ENCODE assay signal across 13 mouse cellular contexts in the genomic region with DNA sequence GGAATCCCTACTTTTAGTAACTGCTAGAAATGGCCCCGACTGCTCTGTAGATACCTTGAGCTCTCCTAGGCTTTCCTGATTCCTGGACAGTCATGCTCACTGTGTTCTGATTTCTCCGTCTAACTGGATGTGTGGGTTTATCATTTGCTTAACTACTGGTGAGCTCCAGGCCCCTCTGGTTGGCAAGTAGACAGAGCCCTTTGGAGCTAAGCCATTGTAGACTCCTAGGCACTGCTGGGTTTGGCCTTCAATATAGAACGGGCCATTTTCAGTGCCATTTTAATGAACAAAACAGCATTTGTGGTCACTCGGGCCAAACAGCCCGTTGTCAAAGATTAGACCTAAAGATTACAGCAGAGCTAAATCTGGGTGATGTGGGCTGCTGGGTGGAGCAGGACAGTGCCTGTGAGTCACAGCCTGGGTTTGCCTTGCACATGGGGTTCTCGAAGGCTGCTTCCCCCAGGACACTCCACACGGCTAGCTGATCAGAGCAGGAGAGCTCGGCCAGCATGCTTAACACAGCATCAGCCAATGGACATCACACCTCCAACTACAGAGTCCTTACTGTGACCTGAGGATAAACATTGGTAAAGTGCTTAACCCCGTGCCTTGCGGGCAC. TPM values are rescaled to one million over a fixed set of nuclear protein-coding genes. Genes with fewer than 3 reads are reported as not detected.
DNase-seq lines count a peak whose midpoint lies in the region; TF ChIP-seq lines count a peak whose summit lies in the region.
"Had no signal": no experiment of that assay in that cellular context is flagged by ENCODE, and none has a peak within 500 bp of the region (broad histone marks: within the 10 kb centered on the region; RNA-seq: fewer than 3 reads in every experiment).

No protein-coding gene starts in this region.

- H3K27me3 ChIP-seq in myocyte (ENCODE audit: control insufficient read depth, insufficient read depth, insufficient read length), result no peaks in the 10 kb centered on the region
- H3K27me3 ChIP-seq: embryonic facial prominence, embryonic 12.5 days; forebrain, embryonic 13.5 days; liver, embryonic 15.5 days had no signal

- H3ac ChIP-seq in myocyte (ENCODE audit: control insufficient read depth, insufficient read length), result no peak overlapping the region

- peak; percentile 13 for TF ChIP-seq POLR2A in myocyte (IDR thresholded peaks at IDR 0.05; ENCODE audit: insufficient read length, low read depth)

- peaks cover 69% of the 10 kb centered on the region for H3K79me2 ChIP-seq in myocyte (ENCODE audit: control insufficient read depth, insufficient read depth)

- DNase-seq in gastrocnemius, postnatal 25 days, result peak; percentile 57
- DNase-seq in gastrocnemius, postnatal 4 days (ENCODE audit: low spot score in 2 of 2), result no peak
- peak; percentile 61 for DNase-seq in ovary, adult 18-20 months (ENCODE audit: low spot score)
- DNase-seq in ovary, postnatal 36 days (ENCODE audit: low spot score), result no peak
- DNase-seq in brain, adult 2 months (ENCODE audit: low read depth, low spot score), result peak; percentile 29
- DNase-seq in kidney, postnatal 25 days, result no peak
- DNase-seq in layer of hippocampus, postnatal 25 days (ENCODE audit: extremely low spot score in 1 of 2, low spot score in 1 of 2), result no peak
- DNase-seq: lung, postnatal 4 days had no signal

- no peaks in the 10 kb centered on the region for H3K36me3 ChIP-seq in myocyte (ENCODE audit: control insufficient read depth, insufficient read depth)
- H3K36me3 ChIP-seq: embryonic facial prominence, embryonic 12.5 days; hindbrain, embryonic 10.5 days; liver, embryonic 15.5 days had no signal

- H3K4me2 ChIP-seq in myocyte (ENCODE audit: low read depth), result peak overlapping the region; percentile 76
- H3K4me2 ChIP-seq: embryonic facial prominence, embryonic 12.5 days; forebrain, embryonic 13.5 days; liver, embryonic 15.5 days had no signal

- no peak overlapping the region for H3K4me3 ChIP-seq in myocyte
- H3K4me3 ChIP-seq: embryonic facial prominence, embryonic 12.5 days; forebrain, embryonic 13.5 days; hindbrain, embryonic 10.5 days; liver, embryonic 15.5 days had no signal

TF ChIP-seq in myocyte, 11 proteins besides CTCF, POLR2A, EP300 and RAD21:
- TF ChIP-seq MYOG (IDR thresholded peaks at IDR 0.05; ENCODE audit: control insufficient read depth in 1 of 3, insufficient read depth in 1 of 3, insufficient read length in 2 of 3, low read depth in 2 of 3) (peak in 2 of 3 experiments; percentile 15 to 78), TCF3 (IDR thresholded peaks at IDR 0.05; ENCODE audit: insufficient read length, low read depth) (no peak), SRF (IDR thresholded peaks at IDR 0.05; ENCODE audit: control insufficient read depth, insufficient read length, low read depth) (no peak), TCF12 (IDR thresholded peaks at IDR 0.05; ENCODE audit: insufficient read depth, poor library complexity, severe bottlenecking) (peak; percentile 22), MAX (IDR thresholded peaks at IDR 0.05; ENCODE audit: low read depth) (peak; percentile 36), MYOD1 (IDR thresholded peaks at IDR 0.05; ENCODE audit: control insufficient read depth in 1 of 3, insufficient read length in 2 of 3, low read depth in 2 of 3) (peak in 1 of 3 experiments; percentile 74), USF1 (IDR thresholded peaks at IDR 0.05; ENCODE audit: low read depth) (no peak)

RNA-seq across cellular contexts. Expression of a gene that starts 17.4 kb away (rescaled TPM):
- total RNA-seq in gastrocnemius, postnatal 25 days (2021), result 1 to 10 TPM; 3.2 to 4.6 TPM
- 10 to 100 TPM; 17.7 to 19.2 TPM for total RNA-seq in gastrocnemius, postnatal 4 days (2021)
- 11.6 TPM for polyA plus RNA-seq in myocyte (2012; fragmentation: generic; extraction: Trizol)
- total RNA-seq in layer of hippocampus, postnatal 25 days (2021), result 1 to 10 TPM; 1.2 to 1.3 TPM

RNA-seq across cellular contexts. Expression of a gene that starts 40.3 kb away (rescaled TPM):
- total RNA-seq in gastrocnemius, postnatal 25 days (2021), result 10 to 100 TPM; 63.5 to 64.9 TPM
- total RNA-seq in gastrocnemius, postnatal 4 days (2021), result 10 to 100 TPM; 64.0 to 65.3 TPM
- polyA plus RNA-seq in myocyte (2012; fragmentation: generic; extraction: Trizol), result 52.4 TPM
- total RNA-seq in layer of hippocampus, postnatal 25 days (2021), result 10 to 100 TPM; 54.8 to 57.2 TPM

Comparison
In these comparisons a context has a peak if more than half of its experiments do, and no peak if none do; other contexts are left out.
1. DNase-seq: peak in gastrocnemius, postnatal 25 days (single experiment), ovary, adult 18-20 months (single experiment) and brain, adult 2 months (single experiment); none in gastrocnemius, postnatal 4 days (0 of 2), ovary, postnatal 36 days (single experiment), kidney, postnatal 25 days (0 of 2) and layer of hippocampus, postnatal 25 days (0 of 2).